Mouse (Mus musculus) C2C12 (cell line): ENCODE measurements at regions not wholly inside any gene's neighbourhood (a gene's known extent, or its start where the extent isn't known, plus 50 kb on each side); places are given as distances from the start of the nearest gene placed in this dataset.

Source experiments
- CEBPB ChIP-seq: IDR thresholded peaks from one replicate; pipeline ENCODE4 v1.6.1; 2011; ENCODE audit warnings: low read depth, mild to moderate bottlenecking, control low read depth, moderate library complexity
- CTCF ChIP-seq: IDR thresholded peaks from one replicate; pipeline ENCODE4 v1.5.1; 2011; ENCODE audit not compliant: control insufficient read depth, insufficient read depth, insufficient read length
- FOSL1 ChIP-seq: IDR thresholded peaks from one replicate; pipeline ENCODE4 v1.8.0; 2011; ENCODE audit warnings: mild to moderate bottlenecking, low read length; ENCODE audit not compliant: poor library complexity, insufficient read depth, severe bottlenecking
- MAX ChIP-seq: IDR thresholded peaks from one replicate; pipeline ENCODE4 v1.6.1; 2011; ENCODE audit warnings: mild to moderate bottlenecking, control low read depth
- MYOD1 ChIP-seq: IDR thresholded peaks from one replicate; pipeline ENCODE4 v1.6.1; 2011; ENCODE audit warnings: low read depth; ENCODE audit not compliant: control insufficient read depth, insufficient read length
- MYOG ChIP-seq: IDR thresholded peaks from one replicate; pipeline ENCODE4 v1.6.1; 2011; ENCODE audit not compliant: control insufficient read depth, insufficient read length; ENCODE audit errors: extremely low read depth
- USF1 ChIP-seq: IDR thresholded peaks from one replicate; pipeline ENCODE4 v1.6.1; 2011; ENCODE audit warnings: low read depth, mild to moderate bottlenecking, control low read depth, moderate library complexity

- no peak for TF ChIP-seq CTCF
- TF ChIP-seq USF1: no peak
- no peak for TF ChIP-seq MAX
- no peak for TF ChIP-seq MYOG
- no peak for TF ChIP-seq MYOD1
- TF ChIP-seq CEBPB: no peak
- TF ChIP-seq FOSL1: no peak
Observed at GRCm38 (mm10) chr10:95760121-95760870, 82.4 kb downstream of the Gm33543 start.
